Mouse (Mus musculus) embryonic fibroblast, embryonic 13.5 days (primary cell): ENCODE measurements at regions not wholly inside any gene's neighbourhood (a gene's known extent, or its start where the extent isn't known, plus 50 kb on each side); places are given as distances from the start of the nearest gene placed in this dataset.

ENCODE experiments used
- CTCF ChIP-seq: IDR thresholded peaks from 2 replicates; pipeline ENCODE4 v1.5.1; 2011; ENCODE audit warnings: mild to moderate bottlenecking, control low read depth, low read length, moderate library complexity, borderline replicate concordance; ENCODE audit not compliant: insufficient read depth
- POLR2A ChIP-seq: IDR thresholded peaks from 2 replicates; pipeline ENCODE4 v1.6.1; 2011; ENCODE audit warnings: low read depth, mild to moderate bottlenecking, control low read depth, low read length, moderate library complexity

- TF ChIP-seq CTCF (no peak), POLR2A (no peak)
These were observed 491.8 kb upstream of the Pappa start for GRCm38 (mm10) chr4:64632189-64632588.
